Mouse (Mus musculus) heart, postnatal 0 days (tissue): ENCODE results near the gene Ank.

Experiments
- CTCF ChIP-seq: IDR thresholded peaks from 2 replicates; pipeline ENCODE4 v1.5.1; 2016; ENCODE audit warnings: antibody characterized with exemption, control low read depth, low read depth
- EP300 ChIP-seq: IDR thresholded peaks from 2 replicates; pipeline ENCODE4 v1.6.1; 2016; ENCODE audit warnings: antibody characterized with exemption, low read depth

- TF ChIP-seq CTCF: no peak
- TF ChIP-seq EP300: no peak
Measured at GRCm38 (mm10) chr15:27595560-27595959, 129.1 kb downstream of the Ank start.
